Mouse (Mus musculus) kidney, adult 11 months (tissue): ENCODE measurements around the gene Tubb2b.
A peak's percentile ranks its signal among the peaks of the same experiment; 100 is the strongest.

Experiments used
- DNase-seq: peaks from one replicate; pipeline ENCODE4 v3.0.0; 2022

Gene Tubb2b

GRCm38 (mm10) chr13:34134276-34134675 is 4.0 kb upstream of the Tubb2b start:
- no peak for DNase-seq

DNA sequence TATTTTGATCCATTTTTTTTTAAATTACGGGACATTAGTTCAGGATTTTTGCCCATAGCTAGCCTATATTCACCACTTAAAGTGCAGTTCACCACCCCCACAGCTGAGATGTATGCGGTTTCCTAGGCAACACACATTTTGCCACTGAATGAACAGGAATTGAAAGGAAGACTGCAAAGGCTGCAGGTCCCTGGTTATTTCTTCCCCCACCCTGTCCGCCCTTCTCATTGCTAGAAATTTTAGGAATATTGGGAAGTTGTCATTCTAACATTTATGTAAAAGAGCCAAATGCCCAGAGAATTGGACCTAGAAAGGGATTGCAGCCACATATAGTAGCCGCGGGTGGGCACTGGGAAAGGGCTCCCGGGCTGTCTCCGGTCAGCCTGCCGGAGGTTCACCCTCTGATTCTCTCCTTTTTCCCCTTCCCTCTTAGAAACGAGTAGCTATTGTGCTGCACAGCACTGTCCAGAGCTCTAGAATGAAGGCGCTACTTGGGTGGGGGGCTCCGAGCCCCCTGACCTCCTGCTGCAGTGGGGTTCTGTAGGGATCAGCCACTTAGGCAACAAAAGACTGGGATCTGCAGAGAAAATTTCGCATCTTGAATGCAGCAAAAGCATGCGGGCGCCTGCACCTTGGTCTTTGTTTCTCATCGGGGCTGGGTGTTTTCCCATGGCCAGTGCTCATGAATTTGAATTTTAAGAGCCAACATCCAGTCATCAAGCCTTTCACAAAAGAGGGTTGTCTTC is 3.2 kb upstream of the Tubb2b start:
- no peak for DNase-seq

DNA sequence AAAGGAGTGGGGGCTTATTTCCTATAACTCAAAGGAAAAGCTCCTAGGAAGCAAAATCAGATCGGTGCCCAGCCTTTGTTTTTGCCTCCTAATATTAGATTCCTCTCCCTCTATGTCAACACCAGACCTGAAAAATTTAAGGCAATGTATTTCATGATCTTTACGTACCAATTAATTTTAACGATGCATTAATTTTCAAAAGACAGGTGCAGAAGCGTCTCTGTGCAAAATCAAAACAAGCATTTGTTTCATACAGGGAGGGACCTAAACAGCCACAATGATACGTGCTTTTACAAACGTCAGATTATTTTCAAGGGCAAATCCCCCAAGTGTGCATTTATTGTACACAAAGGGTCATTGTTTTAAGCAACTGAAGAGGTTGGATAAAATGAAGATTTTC is 2.6 kb upstream of the Tubb2b start:
- no peak for DNase-seq

DNA sequence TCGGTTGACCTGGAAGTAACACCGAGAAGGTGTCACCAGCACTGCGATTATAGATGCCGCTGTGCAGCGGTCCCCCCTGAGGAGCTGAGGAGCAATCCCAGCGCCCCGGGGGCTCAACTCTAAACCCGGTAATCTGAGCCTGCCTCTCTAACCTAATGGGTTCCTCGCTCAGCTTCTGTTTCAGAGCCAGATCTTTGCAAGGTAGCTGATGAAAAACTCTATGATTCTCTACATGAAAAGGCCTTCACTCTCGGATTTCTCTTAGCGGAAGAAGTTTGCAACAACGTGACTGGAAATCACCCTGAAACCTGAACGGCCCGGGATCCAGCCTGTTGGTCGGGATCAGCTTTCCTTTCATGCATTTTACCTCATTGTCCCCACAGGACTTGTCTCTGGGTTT is 2.0 kb upstream of the Tubb2b start:
- DNase-seq = no peak

DNA sequence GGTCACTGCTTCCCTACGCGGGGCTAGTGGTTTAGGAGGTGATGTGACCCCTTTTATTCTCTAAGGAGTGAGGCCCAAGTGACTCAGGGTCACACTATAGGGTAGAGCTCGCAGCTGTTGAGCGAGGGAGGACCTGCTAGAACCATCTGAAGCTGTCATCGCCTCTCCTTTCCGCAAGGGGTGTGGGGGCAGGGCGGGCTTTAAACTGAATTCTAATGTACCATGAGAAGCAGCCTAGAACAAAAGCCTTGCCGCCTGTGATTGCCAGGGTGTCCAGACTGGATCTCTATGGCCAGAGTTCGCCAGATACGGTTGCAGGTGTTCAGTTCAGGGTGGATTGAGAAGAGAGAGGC is 1.4 kb upstream of the Tubb2b start:
- DNase-seq = no peak

GRCm38 (mm10) chr13:34131011-34131707 is 893 bp upstream of the Tubb2b start:
- DNase-seq = no peak

- peak; percentile 79 for DNase-seq
Observed at GRCm38 (mm10) chr13:34129485-34130225, 611 bp downstream of the Tubb2b start.

GRCm38 (mm10) chr13:34128276-34129114 is 1.8 kb downstream of the Tubb2b start:
- peak; percentile 43 for DNase-seq

- DNase-seq = peak; percentile 76
Observed at GRCm38 (mm10) chr13:34125711-34126110, 4.6 kb downstream of the Tubb2b start.

DNA sequence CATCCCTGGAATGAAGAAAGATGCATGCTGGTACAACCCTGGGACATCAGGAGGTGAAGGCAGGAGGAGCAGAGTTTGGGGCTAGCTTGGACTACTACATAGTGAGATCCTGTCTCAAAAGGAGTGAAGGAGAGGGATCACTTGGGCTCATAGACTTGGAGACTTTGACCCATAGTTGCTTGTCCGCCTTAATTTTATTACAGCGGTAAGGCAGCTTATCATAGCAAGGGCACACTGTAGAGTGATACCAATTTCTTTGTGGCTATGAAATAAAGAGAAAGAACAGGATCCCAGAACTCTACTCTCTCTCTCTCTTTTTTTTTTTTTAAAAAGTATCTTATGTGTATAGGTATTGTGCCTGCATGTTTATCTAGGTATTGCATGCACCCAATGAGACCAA is 9.7 kb downstream of the Tubb2b start:
- no peak for DNase-seq

GRCm38 (mm10) chr13:34119406-34119805 is 10.9 kb downstream of the Tubb2b start:
- no peak for DNase-seq

DNA sequence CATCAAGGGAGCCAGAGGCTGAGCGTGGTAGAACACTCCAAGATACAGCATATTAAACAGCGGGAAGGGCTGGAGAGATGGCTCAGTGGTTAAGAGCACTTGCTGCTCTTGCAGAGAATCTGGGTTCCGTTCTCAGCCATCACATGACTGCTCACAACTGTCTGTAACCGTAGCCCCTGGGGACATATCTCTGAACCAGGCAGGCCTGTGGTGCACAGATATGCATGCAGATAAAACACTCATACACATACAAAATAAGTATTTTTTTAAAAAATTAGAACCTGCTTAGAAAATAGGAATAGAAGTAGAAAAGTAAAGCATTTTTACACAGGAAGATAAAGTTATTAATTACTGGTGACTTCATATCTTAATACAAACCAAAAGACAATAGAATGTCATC is 11.4 kb downstream of the Tubb2b start:
- DNase-seq = no peak

GRCm38 (mm10) chr13:34116508-34116907 is 13.8 kb downstream of the Tubb2b start:
- DNase-seq = no peak

DNA sequence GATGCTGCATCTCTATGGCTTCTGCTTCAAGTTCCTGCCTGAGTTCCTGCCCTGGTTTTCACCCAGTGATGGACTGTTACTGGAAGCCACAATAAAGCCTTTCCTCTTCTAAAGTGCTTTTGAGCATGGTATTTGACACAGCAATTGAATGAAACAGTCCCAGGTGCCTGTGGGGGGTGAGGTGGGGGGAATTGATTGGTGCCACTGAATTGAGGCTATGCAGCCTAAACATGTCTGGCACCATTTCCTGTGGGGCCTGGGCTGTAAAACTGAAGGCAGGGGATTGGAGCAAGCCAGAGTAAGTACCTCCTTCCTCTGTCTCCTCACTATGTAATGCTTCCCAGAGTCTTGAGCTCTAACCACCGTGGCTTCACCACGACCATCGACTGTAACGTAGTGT is 15.6 kb downstream of the Tubb2b start:
- no peak for DNase-seq

DNA sequence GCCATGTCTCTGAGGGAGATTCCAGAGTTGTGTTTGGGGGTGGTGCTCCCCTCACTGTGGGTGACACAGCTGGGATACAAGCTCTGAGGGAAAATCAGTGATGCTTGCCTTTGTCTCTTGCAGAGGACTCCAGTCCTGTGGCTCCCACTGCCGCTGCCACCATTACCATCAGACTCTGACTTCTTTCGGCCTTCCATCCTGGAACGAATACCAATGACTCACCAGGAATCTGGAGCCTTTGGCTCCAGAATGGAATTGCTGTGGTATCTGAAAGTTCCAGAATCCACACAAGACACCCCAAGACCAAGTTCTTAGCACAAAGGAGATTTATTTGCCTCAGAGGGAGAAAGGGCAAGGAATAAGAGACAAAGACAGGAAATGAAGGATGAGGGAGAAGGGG is 17.2 kb downstream of the Tubb2b start:
- DNase-seq = no peak

- DNase-seq = no peak
Observed at GRCm38 (mm10) chr13:34112369-34113081, 17.7 kb downstream of the Tubb2b start.

DNA sequence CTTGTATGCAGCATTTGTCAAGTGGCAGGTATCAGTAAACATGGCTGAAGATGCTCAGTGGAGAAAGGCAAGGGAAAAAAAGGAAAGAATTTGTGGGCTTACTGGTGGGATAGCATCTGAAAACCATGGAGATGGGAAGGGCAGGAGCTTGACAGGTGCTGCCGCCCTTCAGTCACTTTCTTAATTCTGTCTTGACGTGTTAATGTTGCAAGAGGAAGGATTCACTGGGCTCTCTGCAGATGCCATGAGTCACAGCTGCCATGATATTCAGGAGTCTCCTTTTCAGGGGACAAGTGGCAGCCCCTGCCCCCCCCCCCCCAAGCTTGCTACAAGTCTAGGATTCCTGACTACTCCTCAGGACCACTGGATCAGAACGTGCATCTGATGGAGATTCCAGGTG is 18.4 kb downstream of the Tubb2b start:
- DNase-seq = no peak

GRCm38 (mm10) chr13:34111019-34111418 is 19.2 kb downstream of the Tubb2b start:
- peak; percentile 49 for DNase-seq

GRCm38 (mm10) chr13:34109677-34110058 is 20.6 kb downstream of the Tubb2b start:
- DNase-seq = peak; percentile 85

DNA sequence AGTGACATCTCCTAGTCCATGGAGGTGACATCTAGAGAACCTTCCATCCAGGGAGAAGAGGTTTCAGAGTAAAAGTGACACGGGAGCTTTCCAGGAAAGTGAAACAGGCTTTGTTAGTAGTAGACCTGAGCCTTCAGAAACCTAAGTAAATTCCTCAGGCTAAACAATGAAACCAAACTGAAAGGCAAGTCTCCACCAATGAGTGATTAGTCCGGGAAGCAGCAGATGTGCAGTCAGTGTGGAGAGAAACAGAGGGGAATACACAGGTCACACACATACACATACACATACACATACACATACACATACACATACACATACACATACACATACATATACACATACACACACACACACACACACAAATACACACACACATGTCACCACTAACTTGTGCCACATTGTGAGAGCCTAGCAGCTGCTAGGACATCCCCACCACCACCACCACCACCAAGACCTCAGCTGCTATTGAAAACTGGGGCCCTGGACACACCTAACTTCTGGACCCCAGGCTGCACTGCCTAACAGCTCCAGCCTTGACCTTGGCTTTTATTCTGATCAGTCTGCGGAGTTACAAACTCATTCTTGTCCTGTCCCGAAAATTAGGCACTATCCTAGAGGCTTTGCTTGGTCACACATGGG is 21.1 kb downstream of the Tubb2b start:
- DNase-seq = no peak

GRCm38 (mm10) chr13:34106999-34107398 is 23.3 kb downstream of the Tubb2b start:
- DNase-seq = no peak

GRCm38 (mm10) chr13:34106256-34106655 is 24.0 kb downstream of the Tubb2b start:
- no peak for DNase-seq
